ENCODE assay signal across 12 mouse cellular contexts in genomic region chr11:94413516-94413915, GRCm38 (mm10). TPM values are rescaled to one million over a fixed set of nuclear protein-coding genes. Genes with fewer than 3 reads are reported as not detected.
A peak's percentile ranks its signal among the peaks of the same experiment; 100 is the strongest.
DNase-seq lines count a peak whose midpoint lies in the region; ATAC-seq and TF ChIP-seq lines count a peak whose summit lies in the region.
"Had no signal": no experiment of that assay in that cellular context is flagged by ENCODE, and none has a peak within 500 bp of the region (broad histone marks: within the 10 kb centered on the region; RNA-seq: fewer than 3 reads in every experiment).

No protein-coding gene starts in this region.

- no peaks in the 10 kb centered on the region for H3K9me3 ChIP-seq in heart, embryonic 16.5 days (replicated peaks; ENCODE audit: control insufficient read depth, low read length)
- no peaks in the 10 kb centered on the region for H3K9me3 ChIP-seq in stomach, embryonic 15.5 days
- H3K9me3 ChIP-seq in stomach, postnatal 0 days (ENCODE audit: control insufficient read depth, low read length): no peaks in the 10 kb centered on the region
- H3K9me3 ChIP-seq in hindbrain, embryonic 13.5 days: no peaks in the 10 kb centered on the region
- no peaks in the 10 kb centered on the region for H3K9me3 ChIP-seq in kidney, embryonic 15.5 days (replicated peaks)
- H3K9me3 ChIP-seq: liver, embryonic 15.5 days had no signal

- H3K4me3 ChIP-seq in heart, embryonic 16.5 days (ENCODE audit: low read length): no peak overlapping the region
- no peak overlapping the region for H3K4me3 ChIP-seq in stomach, embryonic 15.5 days (replicated peaks)
- no peak overlapping the region for H3K4me3 ChIP-seq in stomach, postnatal 0 days (ENCODE audit: low read depth, low read length)
- H3K4me3 ChIP-seq in hindbrain, embryonic 13.5 days: no peak overlapping the region
- no peak overlapping the region for H3K4me3 ChIP-seq in small intestine, adult 2 months (ENCODE audit: low read depth, low read length)
- no peak overlapping the region for H3K4me3 ChIP-seq in kidney, embryonic 15.5 days (replicated peaks)
- H3K4me3 ChIP-seq: liver, embryonic 15.5 days had no signal

- TF ChIP-seq EP300 in stomach, postnatal 0 days (optimal IDR thresholded peaks at IDR 0.05): no peak

- TF ChIP-seq POLR2A in small intestine, adult 2 months (IDR thresholded peaks at IDR 0.05; ENCODE audit: low read depth, low read length): no peak

- H3K36me3 ChIP-seq in heart, embryonic 16.5 days (ENCODE audit: control insufficient read depth, insufficient read depth): no peaks in the 10 kb centered on the region
- no peaks in the 10 kb centered on the region for H3K36me3 ChIP-seq in stomach, embryonic 15.5 days
- no peaks in the 10 kb centered on the region for H3K36me3 ChIP-seq in stomach, postnatal 0 days (ENCODE audit: control insufficient read depth, insufficient read depth, low read length)
- H3K36me3 ChIP-seq in hindbrain, embryonic 13.5 days: peaks cover 72% of the 10 kb centered on the region
- H3K36me3 ChIP-seq in small intestine, adult 2 months (ENCODE audit: control insufficient read depth, insufficient read depth, low read length): no peaks in the 10 kb centered on the region
- peaks cover 27% of the 10 kb centered on the region for H3K36me3 ChIP-seq in kidney, embryonic 15.5 days
- H3K36me3 ChIP-seq: liver, embryonic 15.5 days had no signal

- ATAC-seq in heart, embryonic 16.5 days (replicated peaks; ENCODE audit: extremely low read depth, insufficient read depth, low FRiP score): no peak
- 0 out of 2 replicates have a peak, but pooled peaks have one; percentile 16 for ATAC-seq in stomach, embryonic 15.5 days (ENCODE audit: insufficient read depth, low FRiP score, low read depth)
- no peak for ATAC-seq in stomach, postnatal 0 days (ENCODE audit: low FRiP score, low TSS enrichment)
- peak; percentile 49 for ATAC-seq in hindbrain, embryonic 13.5 days (ENCODE audit: low FRiP score)
- no peak for ATAC-seq in kidney, embryonic 15.5 days (replicated peaks; ENCODE audit: low FRiP score)

- peaks cover 20% of the 10 kb centered on the region for H3K27me3 ChIP-seq in heart, embryonic 16.5 days (ENCODE audit: control insufficient read depth, insufficient read depth, low read length)
- no peaks in the 10 kb centered on the region for H3K27me3 ChIP-seq in stomach, embryonic 15.5 days (replicated peaks)
- H3K27me3 ChIP-seq in stomach, postnatal 0 days (ENCODE audit: control insufficient read depth, insufficient read depth, low read length): no peaks in the 10 kb centered on the region
- H3K27me3 ChIP-seq in hindbrain, embryonic 13.5 days: peaks cover 24% of the 10 kb centered on the region
- H3K27me3 ChIP-seq in small intestine, adult 2 months (ENCODE audit: control insufficient read depth, insufficient read depth, low read length): no peaks in the 10 kb centered on the region
- H3K27me3 ChIP-seq in kidney, embryonic 15.5 days: peaks cover 17% of the 10 kb centered on the region; the same call in 1 of the 2 replicates
- H3K27me3 ChIP-seq: CH12.LX had no signal

- H3K4me1 ChIP-seq in heart, embryonic 16.5 days (ENCODE audit: control insufficient read depth, insufficient read depth, low read length): peaks cover 23% of the 10 kb centered on the region
- peaks cover 18% of the 10 kb centered on the region for H3K4me1 ChIP-seq in stomach, embryonic 15.5 days
- H3K4me1 ChIP-seq in stomach, postnatal 0 days (replicated peaks; ENCODE audit: control insufficient read depth, insufficient read depth): no peaks in the 10 kb centered on the region; the same call in 1 of the 2 replicates
- H3K4me1 ChIP-seq in hindbrain, embryonic 13.5 days (replicated peaks): peaks cover 65% of the 10 kb centered on the region
- H3K4me1 ChIP-seq in small intestine, adult 2 months (ENCODE audit: control insufficient read depth, insufficient read depth, insufficient read length, low read length): peaks cover 13% of the 10 kb centered on the region
- peaks cover 43% of the 10 kb centered on the region for H3K4me1 ChIP-seq in kidney, embryonic 15.5 days
- H3K4me1 ChIP-seq: liver, embryonic 15.5 days had no signal

- 32% methylated on average over 8 of the region's 8 CpGs for WGBS in heart, embryonic 16.5 days
- 29% methylated on average over 8 of the region's 8 CpGs for WGBS in stomach, embryonic 15.5 days
- WGBS in stomach, postnatal 0 days: 43% methylated on average over 8 of the region's 8 CpGs
- WGBS in hindbrain, embryonic 13.5 days: 19% methylated on average over 8 of the region's 8 CpGs
- WGBS in small intestine, adult 2 months: 54% methylated on average over 8 of the region's 8 CpGs
- whole genome bisulfite sequencing in kidney, embryonic 15.5 days: 42% methylated on average over 8 of the region's 8 CpGs

- peak overlapping the region; percentile 35; the same call in 1 of the 2 replicates for H3K4me2 ChIP-seq in heart, embryonic 16.5 days (ENCODE audit: low read depth, low read length)
- H3K4me2 ChIP-seq in stomach, embryonic 15.5 days: no peak overlapping the region
- H3K4me2 ChIP-seq in stomach, postnatal 0 days (replicated peaks; ENCODE audit: low read depth): no peak overlapping the region
- peak overlapping the region; percentile 36 for H3K4me2 ChIP-seq in hindbrain, embryonic 13.5 days
- no peak overlapping the region for H3K4me2 ChIP-seq in kidney, embryonic 15.5 days
- H3K4me2 ChIP-seq: liver, embryonic 15.5 days had no signal

- H3K27ac ChIP-seq in heart, embryonic 16.5 days (ENCODE audit: low read length): peak overlapping the region; percentile 74
- H3K27ac ChIP-seq in stomach, embryonic 15.5 days: no peak overlapping the region
- no peak overlapping the region for H3K27ac ChIP-seq in stomach, postnatal 0 days (replicated peaks)
- peak overlapping the region; percentile 84 for H3K27ac ChIP-seq in hindbrain, embryonic 13.5 days
- no peak overlapping the region for H3K27ac ChIP-seq in small intestine, adult 2 months (ENCODE audit: insufficient read depth, low read depth, low read length)
- H3K27ac ChIP-seq in kidney, embryonic 15.5 days: no peak overlapping the region
- H3K27ac ChIP-seq: liver, embryonic 15.5 days had no signal

- H3K9ac ChIP-seq in heart, embryonic 16.5 days (ENCODE audit: low read length): peak overlapping the region; percentile 44; the same call in 1 of the 2 replicates
- H3K9ac ChIP-seq in stomach, embryonic 15.5 days: no peak overlapping the region
- H3K9ac ChIP-seq in stomach, postnatal 0 days (ENCODE audit: low read length): no peak overlapping the region
- peak overlapping the region; percentile 35; the same call in 1 of the 2 replicates for H3K9ac ChIP-seq in hindbrain, embryonic 13.5 days
- H3K9ac ChIP-seq in kidney, embryonic 15.5 days: no peak overlapping the region
- H3K9ac ChIP-seq: liver, embryonic 15.5 days had no signal

- DNase-seq in heart, adult 9 months (ENCODE audit: low spot score in 2 of 2): no peak
- no peak for DNase-seq in stomach, postnatal 0 days (ENCODE audit: low spot score)
- no peak for DNase-seq in adrenal gland, adult 18-20 months (ENCODE audit: low spot score in 2 of 2)
- DNase-seq: adrenal gland, adult 2 months; kidney, adult 8-10 months had no signal

- no peak for TF ChIP-seq CTCF in stomach, postnatal 0 days (IDR thresholded peaks at IDR 0.05; ENCODE audit: low read depth)
- 0 out of 2 replicates have a peak, but pooled peaks have one; percentile 4 for TF ChIP-seq CTCF in small intestine, adult 2 months (IDR thresholded peaks at IDR 0.05; ENCODE audit: extremely low read depth, insufficient read length, insufficient replicate concordance, low read depth, low read length)

RNA-seq across cellular contexts. Expression of gene Abcc3, which starts 20.7 kb away (rescaled TPM):
- 1.1 and 1.3 TPM in 2 replicates for polyA plus RNA-seq in heart, embryonic 16.5 days (2015; fragmentation: Nextera tagmentation; extraction: Ambion mirVana)
- polyA plus RNA-seq in stomach, embryonic 15.5 days (2015; fragmentation: Nextera tagmentation; extraction: Ambion mirVana): 6.6 and 7.7 TPM in 2 replicates
- 25.3 and 31.4 TPM in 2 replicates for polyA plus RNA-seq in stomach, postnatal 0 days (2015; fragmentation: Nextera tagmentation; extraction: Ambion mirVana)
- polyA plus RNA-seq in hindbrain, embryonic 13.5 days (2015; fragmentation: Nextera tagmentation; extraction: Ambion mirVana): 0.50 and 0.77 TPM in 2 replicates
- polyA plus RNA-seq in small intestine, adult 2 months (2012; rRNA removed): 42.4 and 188 TPM in 2 replicates
- 3.4 and 6.0 TPM in 2 replicates for polyA plus RNA-seq in kidney, embryonic 15.5 days (2015; fragmentation: Nextera tagmentation; extraction: Ambion mirVana)
- 1 to 10 TPM; 3.7 to 6.5 TPM for total RNA-seq in adrenal gland, adult 18-20 months (2021)

Comparison
In these comparisons a context has a peak if more than half of its experiments do, and no peak if none do; other contexts are left out.
1. ATAC-seq: peak in stomach, embryonic 15.5 days (single experiment) and hindbrain, embryonic 13.5 days (single experiment); none in heart, embryonic 16.5 days (single experiment), stomach, postnatal 0 days (single experiment) and kidney, embryonic 15.5 days (single experiment).
2. H3K27ac ChIP-seq: peak in heart, embryonic 16.5 days (single experiment) and hindbrain, embryonic 13.5 days (single experiment); none in stomach, embryonic 15.5 days (single experiment), stomach, postnatal 0 days (single experiment), small intestine, adult 2 months (single experiment) and kidney, embryonic 15.5 days (single experiment).
3. H3K4me2 ChIP-seq: peak in heart, embryonic 16.5 days (single experiment) and hindbrain, embryonic 13.5 days (single experiment); none in stomach, embryonic 15.5 days (single experiment), stomach, postnatal 0 days (single experiment) and kidney, embryonic 15.5 days (single experiment).
4. H3K9ac ChIP-seq: peak in heart, embryonic 16.5 days (single experiment) and hindbrain, embryonic 13.5 days (single experiment); none in stomach, embryonic 15.5 days (single experiment), stomach, postnatal 0 days (single experiment) and kidney, embryonic 15.5 days (single experiment).